Mouse (Mus musculus): ENCODE data around the gene Mpped1. TPM values are rescaled to one million over a fixed set of nuclear protein-coding genes. Genes with fewer than 3 reads are reported as not detected.

The Mpped1 gene
- polyA plus RNA-seq, 2 experiments: 8.6 to 9.7 TPM

DNA sequence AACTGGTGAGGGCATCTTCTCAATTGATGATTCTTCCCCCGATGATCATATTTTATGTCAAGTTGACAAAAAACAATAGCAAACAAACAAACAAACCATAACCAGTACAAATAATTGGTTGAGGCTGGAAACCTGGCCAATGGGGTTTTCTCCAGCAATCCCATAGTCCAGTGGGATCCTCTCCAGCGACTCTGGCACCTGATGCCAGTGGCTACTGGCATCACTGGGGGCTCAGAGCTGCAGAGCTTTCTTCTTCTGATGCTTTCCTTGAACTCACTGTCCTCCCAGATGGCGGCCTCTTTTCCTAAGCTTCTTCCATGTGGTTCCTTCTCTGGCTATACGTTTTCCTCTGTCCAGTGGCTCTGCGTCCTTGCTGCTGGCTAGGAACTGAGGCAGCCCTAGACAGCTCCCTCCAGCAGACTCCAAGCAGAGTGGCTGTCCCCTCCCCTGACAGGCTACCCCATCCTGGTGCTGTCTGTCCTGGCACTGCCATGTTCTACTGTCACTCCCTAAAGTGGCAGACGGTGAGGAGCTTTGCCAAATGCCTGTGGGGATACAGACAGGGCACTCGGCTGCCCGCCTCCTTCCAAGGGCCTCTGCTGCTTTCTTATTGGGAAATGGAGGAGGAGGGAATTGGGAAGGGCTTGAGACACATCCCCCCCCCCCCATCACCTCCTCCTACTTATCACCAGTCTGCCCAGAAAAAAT, 7.8 kb upstream of the Mpped1 start:
- no peak overlapping the region for H3K4me2 ChIP-seq (replicated peaks; ENCODE audit: low read depth, low read length, severe bottlenecking)
- H3K27me3 ChIP-seq (ENCODE audit: control insufficient read depth, insufficient read depth, low read length): no peaks in the 10 kb centered on the region
- ATAC-seq (ENCODE audit: low FRiP score, low read depth): no peak
- H3K4me3 ChIP-seq (replicated peaks; ENCODE audit: low read length): no peak overlapping the region
- H3K27ac ChIP-seq (replicated peaks; ENCODE audit: low read depth, low read length): no peak overlapping the region
- no peak for TF ChIP-seq POLR2A (IDR thresholded peaks at IDR 0.05; ENCODE audit: borderline replicate concordance, extremely low read depth, insufficient read depth, insufficient read length)
- DNase-seq (ENCODE audit: low spot score): no peak
- no peak overlapping the region for H3K9ac ChIP-seq (ENCODE audit: low read depth, low read length, severe bottlenecking)
- 73% methylated on average over 8 of the region's 8 CpGs for WGBS
- H3K4me1 ChIP-seq (ENCODE audit: control insufficient read depth, insufficient read depth, low read length): no peaks in the 10 kb centered on the region
- no peaks in the 10 kb centered on the region for H3K36me3 ChIP-seq (ENCODE audit: control insufficient read depth, insufficient read depth, low read length)
- no peaks in the 10 kb centered on the region for H3K9me3 ChIP-seq (ENCODE audit: control insufficient read depth, low read length)

DNA sequence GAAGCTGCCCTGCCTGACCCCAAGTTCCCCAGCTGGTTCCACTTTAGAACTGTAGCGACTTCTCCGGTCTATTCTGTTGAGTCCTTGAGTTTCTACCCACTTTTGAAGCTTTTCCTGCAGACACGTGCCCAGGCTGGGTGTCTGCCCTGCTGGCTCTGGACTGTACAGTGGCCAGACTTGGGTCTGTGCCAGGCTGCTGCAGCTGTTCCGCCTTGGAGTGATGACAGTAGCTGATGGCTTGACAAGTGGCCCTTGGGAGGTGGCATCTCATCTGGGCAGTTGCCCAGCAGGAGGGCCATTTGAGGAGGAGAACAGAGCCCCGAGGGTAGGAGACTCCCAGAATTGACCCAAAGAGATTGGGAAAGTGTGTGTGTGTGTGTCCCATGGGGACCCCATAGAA, 6.8 kb upstream of the Mpped1 start:
- DNase-seq (ENCODE audit: low spot score) (no peak), ATAC-seq (ENCODE audit: low FRiP score, low read depth) (no peak)
- Histone ChIP-seq H3K4me1 (ENCODE audit: control insufficient read depth, insufficient read depth, low read length) (no peaks in the 10 kb centered on the region), H3K9me3 (ENCODE audit: control insufficient read depth, low read length) (no peaks in the 10 kb centered on the region), H3K27ac (replicated peaks; ENCODE audit: low read depth, low read length) (no peak overlapping the region), H3K9ac (ENCODE audit: low read depth, low read length, severe bottlenecking) (no peak overlapping the region), H3K4me2 (replicated peaks; ENCODE audit: low read depth, low read length, severe bottlenecking) (no peak overlapping the region), H3K36me3 (ENCODE audit: control insufficient read depth, insufficient read depth, low read length) (no peaks in the 10 kb centered on the region), H3K4me3 (replicated peaks; ENCODE audit: low read length) (no peak overlapping the region), H3K27me3 (ENCODE audit: control insufficient read depth, insufficient read depth, low read length) (0 out of 2 replicates have a peak, but pooled peaks cover 4% of the 10 kb centered on the region)
- TF ChIP-seq POLR2A (IDR thresholded peaks at IDR 0.05; ENCODE audit: borderline replicate concordance, extremely low read depth, insufficient read depth, insufficient read length): no peak
- WGBS: 56% methylated on average over 5 of the region's 5 CpGs

GRCm38 (mm10) chr15:83772953-83773352, 6.3 kb upstream of the Mpped1 start:
- Histone ChIP-seq H3K27me3 (ENCODE audit: control insufficient read depth, insufficient read depth, low read length) (peaks cover 9% of the 10 kb centered on the region; the same call in 1 of the 2 replicates), H3K36me3 (ENCODE audit: control insufficient read depth, insufficient read depth, low read length) (no peaks in the 10 kb centered on the region), H3K9ac (ENCODE audit: low read depth, low read length, severe bottlenecking) (no peak overlapping the region), H3K27ac (replicated peaks; ENCODE audit: low read depth, low read length) (no peak overlapping the region), H3K4me1 (ENCODE audit: control insufficient read depth, insufficient read depth, low read length) (no peaks in the 10 kb centered on the region), H3K4me3 (replicated peaks; ENCODE audit: low read length) (no peak overlapping the region), H3K9me3 (ENCODE audit: control insufficient read depth, low read length) (no peaks in the 10 kb centered on the region), H3K4me2 (replicated peaks; ENCODE audit: low read depth, low read length, severe bottlenecking) (no peak overlapping the region)
- DNase-seq (ENCODE audit: low spot score) (no peak), ATAC-seq (ENCODE audit: low FRiP score, low read depth) (no peak)
- no peak for TF ChIP-seq POLR2A (IDR thresholded peaks at IDR 0.05; ENCODE audit: borderline replicate concordance, extremely low read depth, insufficient read depth, insufficient read length)
- 89% methylated on average over 4 of the region's 4 CpGs for WGBS

- peaks cover 22% of the 10 kb centered on the region for H3K27me3 ChIP-seq (ENCODE audit: control insufficient read depth, insufficient read depth, low read length)
- no peak overlapping the region for H3K27ac ChIP-seq (replicated peaks; ENCODE audit: low read depth, low read length)
- no peak for TF ChIP-seq POLR2A (IDR thresholded peaks at IDR 0.05; ENCODE audit: borderline replicate concordance, extremely low read depth, insufficient read depth, insufficient read length)
- ATAC-seq (ENCODE audit: low FRiP score, low read depth): no peak
- H3K4me1 ChIP-seq (ENCODE audit: control insufficient read depth, insufficient read depth, low read length): no peaks in the 10 kb centered on the region
- no peak overlapping the region for H3K4me2 ChIP-seq (replicated peaks; ENCODE audit: low read depth, low read length, severe bottlenecking)
- H3K36me3 ChIP-seq (ENCODE audit: control insufficient read depth, insufficient read depth, low read length): no peaks in the 10 kb centered on the region
- WGBS: 41% methylated on average over 4 of the region's 4 CpGs
- no peak overlapping the region for H3K4me3 ChIP-seq (replicated peaks; ENCODE audit: low read length)
- no peaks in the 10 kb centered on the region for H3K9me3 ChIP-seq (ENCODE audit: control insufficient read depth, low read length)
- no peak overlapping the region for H3K9ac ChIP-seq (ENCODE audit: low read depth, low read length, severe bottlenecking)
- DNase-seq (ENCODE audit: low spot score): no peak
Measured at GRCm38 (mm10) chr15:83774922-83775321, 4.3 kb upstream of the Mpped1 start.

GRCm38 (mm10) chr15:83776265-83777000, 2.8 kb upstream of the Mpped1 start:
- H3K4me1 ChIP-seq (ENCODE audit: control insufficient read depth, insufficient read depth, low read length): peaks cover 3% of the 10 kb centered on the region; the same call in 1 of the 2 replicates
- no peak for TF ChIP-seq POLR2A (IDR thresholded peaks at IDR 0.05; ENCODE audit: borderline replicate concordance, extremely low read depth, insufficient read depth, insufficient read length)
- no peaks in the 10 kb centered on the region for H3K9me3 ChIP-seq (ENCODE audit: control insufficient read depth, low read length)
- no peak overlapping the region for H3K9ac ChIP-seq (ENCODE audit: low read depth, low read length, severe bottlenecking)
- no peak overlapping the region for H3K27ac ChIP-seq (replicated peaks; ENCODE audit: low read depth, low read length)
- no peak for ATAC-seq (ENCODE audit: low FRiP score, low read depth)
- 74% methylated on average over 6 of the region's 6 CpGs for WGBS
- DNase-seq (ENCODE audit: low spot score): no peak
- H3K36me3 ChIP-seq (ENCODE audit: control insufficient read depth, insufficient read depth, low read length): no peaks in the 10 kb centered on the region
- H3K27me3 ChIP-seq (ENCODE audit: control insufficient read depth, insufficient read depth, low read length): peaks cover 35% of the 10 kb centered on the region
- H3K4me3 ChIP-seq (replicated peaks; ENCODE audit: low read length): no peak overlapping the region
- no peak overlapping the region for H3K4me2 ChIP-seq (replicated peaks; ENCODE audit: low read depth, low read length, severe bottlenecking)
